Mouse (Mus musculus) thymus, postnatal 0 days (tissue): ENCODE measurements around the gene Cacna1f. TPM values are rescaled to one million over a fixed set of nuclear protein-coding genes. Genes with fewer than 3 reads are reported as not detected.
A peak's percentile ranks its signal among the peaks of the same experiment; 100 is the strongest.

Experiments used
- DNase-seq: peaks from one replicate; pipeline ENCODE4 v3.0.0-alpha.2; 2015; ENCODE audit warnings: low spot score
- polyA plus RNA-seq: library from polyadenylated mRNA; unstranded; fragments of >200 nt; fragmentation: Nextera tagmentation; extraction: Ambion mirVana; gene quantifications from 2 replicates; pipeline ENCODE4 v1.2.1, GENCODE M21; 2015

The Cacna1f gene
- polyA plus RNA-seq, 1 experiment from 2014 or later, result 0.07 TPM

DNA sequence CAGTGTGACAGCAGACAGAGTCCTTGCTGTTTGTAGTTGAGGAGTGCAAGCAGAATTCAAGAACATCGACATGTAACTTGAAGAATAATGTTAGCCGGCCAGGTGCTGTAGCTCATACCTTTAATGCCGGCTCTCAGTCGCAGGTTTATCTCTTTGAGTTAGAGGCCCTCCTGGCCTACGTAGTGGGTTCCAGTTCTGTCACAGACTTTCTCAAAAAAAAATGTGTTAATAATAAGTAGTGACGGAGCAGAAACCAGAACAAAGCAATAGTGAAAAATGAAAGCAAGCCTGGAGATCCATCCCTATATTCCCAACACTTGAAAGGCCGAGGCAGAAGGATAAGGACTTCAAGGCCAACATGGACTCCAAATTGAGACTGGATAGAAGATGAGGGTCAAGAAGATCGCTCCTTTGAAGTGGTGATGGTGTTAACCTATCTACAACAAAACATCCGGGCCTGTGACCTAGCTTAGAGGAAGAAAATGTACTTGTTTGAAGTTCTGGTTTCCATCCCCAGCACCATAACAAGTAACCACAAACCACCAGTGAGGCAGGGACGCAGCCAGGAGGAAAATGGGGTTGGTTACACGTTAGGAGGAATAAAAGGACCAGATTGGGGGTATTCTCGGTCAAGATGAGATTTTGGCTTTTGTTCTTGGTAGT lies 11.1 kb downstream of the Cacna1f start:
- DNase-seq, result no peak

DNA sequence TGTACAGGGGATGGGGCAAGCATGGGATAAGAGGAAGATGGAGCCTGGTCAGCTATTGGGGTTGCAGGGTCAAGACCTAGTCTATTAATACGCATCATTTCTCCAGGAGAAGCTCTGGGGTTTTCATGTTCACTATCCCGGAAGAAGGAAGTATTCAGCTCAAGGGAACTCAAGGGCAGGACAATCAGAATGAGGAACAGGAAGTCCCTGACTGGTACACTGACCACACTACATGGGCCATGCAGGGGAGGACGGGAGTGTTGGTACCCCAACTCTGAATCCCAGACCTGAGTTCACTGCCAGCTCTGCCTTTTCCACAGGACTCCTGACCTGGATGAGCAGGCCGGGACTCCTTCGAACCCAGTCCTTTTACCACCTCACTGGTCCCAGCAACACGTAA lies 25.7 kb downstream of the Cacna1f start:
- DNase-seq, result no peak

DNA sequence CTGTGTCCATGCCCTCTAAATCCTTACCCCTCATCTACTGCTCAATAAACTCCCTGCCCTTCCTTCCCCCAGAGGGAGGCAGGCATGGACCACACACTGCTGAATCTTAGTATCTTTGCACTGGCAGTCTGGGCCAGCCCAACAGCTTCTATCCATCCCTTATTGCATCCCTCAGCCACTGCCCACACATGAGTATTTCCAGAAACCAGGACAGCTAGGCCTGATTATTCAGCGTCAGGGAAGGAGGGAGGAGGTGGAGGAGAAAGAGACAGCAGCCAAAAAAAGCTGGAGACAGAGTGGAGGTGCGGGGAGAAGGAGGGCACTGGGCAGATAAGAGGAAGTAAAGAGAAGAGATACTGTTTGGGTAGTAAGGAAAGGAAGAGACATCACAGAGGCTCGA lies 28.2 kb downstream of the Cacna1f start:
- DNase-seq, result no peak

DNA sequence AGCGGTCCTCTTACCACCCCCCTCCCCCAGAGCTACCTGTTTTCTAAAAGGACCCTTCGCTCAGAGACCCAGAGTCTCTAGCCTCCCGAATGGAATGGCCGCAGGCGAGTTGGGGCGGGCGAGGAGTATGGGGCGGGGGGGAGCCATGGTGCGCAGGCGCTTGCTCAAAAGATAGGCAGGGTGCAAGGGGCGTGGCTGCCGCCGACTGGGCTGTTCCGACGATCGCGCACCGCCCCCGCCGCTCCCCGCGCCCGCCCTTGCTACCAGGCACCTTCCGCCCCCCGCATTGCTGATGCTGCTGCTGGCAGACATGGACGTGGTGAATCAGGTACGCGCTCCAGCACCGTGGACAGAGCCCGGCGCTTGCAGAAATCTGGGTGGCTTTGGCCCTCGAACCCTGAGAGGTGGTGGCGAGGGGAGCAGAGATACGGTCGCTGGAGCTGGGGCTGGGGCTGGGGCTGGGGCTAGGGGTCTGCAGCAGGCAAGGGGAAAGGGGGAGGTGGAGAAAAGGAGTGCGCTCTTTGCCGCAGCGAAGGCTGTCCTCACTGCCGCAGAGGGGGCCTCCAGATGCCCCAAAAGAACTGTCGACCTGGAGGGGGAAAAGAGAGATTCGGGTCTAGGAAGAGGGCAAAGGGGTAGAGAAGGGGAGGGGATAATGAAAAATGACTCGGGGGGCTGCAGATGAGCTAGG lies 31.7 kb downstream of the Cacna1f start, which contains the start of gene Syp:
Syp (plus strand) TSS at position 71 of the 691 bp plus-strand sequence.
- DNase-seq, result peak; percentile 83

DNA sequence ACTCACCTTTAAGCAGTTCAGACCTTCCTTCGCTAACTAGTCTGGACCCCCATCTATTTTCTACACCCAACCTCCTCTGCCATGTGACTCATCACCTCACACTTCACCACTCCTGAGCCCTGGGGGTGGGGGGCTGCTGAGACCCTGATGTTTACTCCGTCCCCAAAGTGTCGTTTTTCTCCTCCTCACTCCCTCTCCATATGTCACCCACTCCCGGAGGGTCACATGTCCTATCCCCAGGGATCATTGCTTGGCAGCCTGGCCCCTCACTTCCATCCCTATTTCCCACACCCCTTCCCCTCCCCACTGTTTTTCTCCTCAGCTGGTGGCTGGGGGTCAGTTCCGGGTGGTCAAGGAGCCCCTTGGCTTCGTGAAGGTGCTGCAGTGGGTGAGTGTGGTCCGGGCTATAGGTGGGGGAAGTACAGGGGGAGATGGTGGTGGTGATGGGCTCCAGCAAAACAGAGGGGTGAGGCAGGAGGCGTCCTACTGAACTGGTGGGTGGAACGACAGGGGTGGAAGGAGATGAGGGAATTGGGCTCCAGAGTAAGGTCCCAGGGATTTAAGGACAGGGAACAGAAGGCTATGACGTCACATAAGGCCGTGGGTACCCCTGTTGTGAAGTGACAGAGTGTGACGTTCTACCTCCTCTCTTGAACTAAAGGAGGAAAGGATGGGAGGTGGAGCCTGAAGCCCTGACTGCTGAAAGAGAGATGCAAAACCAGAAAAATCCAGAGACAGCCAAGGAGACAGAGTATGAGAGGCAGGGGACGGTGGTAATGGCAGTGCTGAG lies 32.8 kb downstream of the Cacna1f start:
- no peak for DNase-seq

DNA sequence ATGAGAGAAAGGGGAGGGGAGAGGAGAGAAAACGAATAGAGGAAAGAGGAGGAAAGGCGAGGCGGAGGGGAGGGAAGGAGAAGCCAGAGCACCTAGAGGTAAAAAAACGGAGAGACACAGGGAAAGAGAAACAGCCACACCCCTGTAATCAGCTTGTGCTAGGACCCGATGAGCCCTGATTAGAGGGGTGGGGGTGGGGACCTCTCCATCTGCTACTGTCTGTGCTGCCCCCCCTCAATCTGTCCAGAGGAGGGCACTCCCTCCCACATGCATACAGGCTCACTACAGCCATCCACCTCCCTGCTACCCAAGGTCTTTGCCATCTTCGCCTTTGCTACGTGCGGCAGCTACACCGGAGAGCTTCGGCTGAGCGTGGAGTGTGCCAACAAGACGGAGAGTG lies 33.9 kb downstream of the Cacna1f start:
- DNase-seq, result no peak

DNA sequence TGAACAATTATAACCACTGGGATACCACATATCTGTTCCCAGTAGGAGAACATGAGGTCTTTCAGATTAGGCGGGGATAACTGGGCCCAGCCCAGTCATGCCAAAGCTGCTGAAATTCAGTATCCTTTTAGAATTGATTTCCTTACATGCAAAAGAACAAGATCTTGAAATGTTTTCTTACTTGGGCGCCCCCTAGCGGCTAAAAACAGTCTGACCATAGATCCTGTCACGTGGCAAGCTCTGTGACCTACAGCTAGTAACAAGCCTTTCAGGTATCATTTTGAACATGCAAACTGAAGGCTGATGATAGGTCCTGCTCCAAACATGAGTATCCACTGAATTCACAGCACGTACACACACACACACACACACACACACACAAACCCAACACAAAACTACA lies 38.5 kb downstream of the Cacna1f start:
- DNase-seq, result peak; percentile 80

DNA sequence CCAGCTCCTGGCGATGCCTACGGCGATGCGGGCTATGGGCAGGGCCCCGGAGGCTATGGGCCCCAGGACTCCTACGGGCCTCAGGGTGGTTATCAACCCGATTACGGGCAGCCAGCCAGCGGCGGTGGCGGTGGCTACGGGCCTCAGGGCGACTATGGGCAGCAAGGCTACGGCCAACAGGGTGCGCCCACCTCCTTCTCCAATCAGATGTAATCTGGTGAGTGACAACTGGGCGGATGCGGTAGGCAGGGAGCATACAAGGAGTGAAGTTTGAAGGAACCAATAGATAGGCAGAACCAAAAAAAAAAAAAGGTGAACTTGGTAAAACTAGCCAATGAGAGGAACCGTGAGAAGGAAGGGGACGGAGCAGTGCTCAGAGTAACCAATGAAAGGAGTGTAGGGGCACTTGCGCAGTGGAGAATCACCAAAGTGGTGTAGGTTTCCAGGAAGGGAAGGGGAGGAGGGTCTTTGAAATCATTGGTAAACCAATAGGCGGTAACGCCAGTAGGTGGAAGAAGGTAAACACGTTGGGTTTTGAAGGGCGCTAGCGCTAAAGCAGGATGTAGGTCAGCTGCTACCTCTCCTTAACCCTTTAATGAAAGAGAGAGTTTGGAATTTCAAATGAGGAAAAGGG lies 41.9 kb downstream of the Cacna1f start:
- peak; percentile 90 for DNase-seq

DNA sequence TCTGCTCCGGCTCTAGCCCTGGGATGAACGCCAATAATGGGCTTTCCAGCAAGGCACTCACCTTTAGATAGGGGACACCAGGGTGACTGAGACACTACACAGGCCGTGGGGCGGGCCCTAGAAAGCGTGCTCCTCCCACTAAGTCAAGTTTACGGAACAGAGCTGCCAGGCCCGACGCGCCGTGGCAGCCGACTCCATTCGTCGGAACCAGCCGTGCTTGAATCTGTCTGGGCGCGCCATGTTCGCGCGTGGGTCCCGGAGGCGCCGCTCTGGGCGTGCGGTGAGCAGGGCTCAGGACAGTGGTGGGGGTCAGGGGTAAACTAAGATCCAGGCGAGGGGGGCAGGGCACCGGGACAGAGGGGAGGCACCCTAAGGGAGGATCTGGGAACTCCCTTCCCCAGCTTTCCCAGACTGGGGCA lies 50.3 kb downstream of the Cacna1f start, which contains the start of gene Prickle3:
Prickle3 (plus strand) TSS at position 40 of the 419 bp plus-strand sequence.
- DNase-seq, result peak; percentile 43

DNA sequence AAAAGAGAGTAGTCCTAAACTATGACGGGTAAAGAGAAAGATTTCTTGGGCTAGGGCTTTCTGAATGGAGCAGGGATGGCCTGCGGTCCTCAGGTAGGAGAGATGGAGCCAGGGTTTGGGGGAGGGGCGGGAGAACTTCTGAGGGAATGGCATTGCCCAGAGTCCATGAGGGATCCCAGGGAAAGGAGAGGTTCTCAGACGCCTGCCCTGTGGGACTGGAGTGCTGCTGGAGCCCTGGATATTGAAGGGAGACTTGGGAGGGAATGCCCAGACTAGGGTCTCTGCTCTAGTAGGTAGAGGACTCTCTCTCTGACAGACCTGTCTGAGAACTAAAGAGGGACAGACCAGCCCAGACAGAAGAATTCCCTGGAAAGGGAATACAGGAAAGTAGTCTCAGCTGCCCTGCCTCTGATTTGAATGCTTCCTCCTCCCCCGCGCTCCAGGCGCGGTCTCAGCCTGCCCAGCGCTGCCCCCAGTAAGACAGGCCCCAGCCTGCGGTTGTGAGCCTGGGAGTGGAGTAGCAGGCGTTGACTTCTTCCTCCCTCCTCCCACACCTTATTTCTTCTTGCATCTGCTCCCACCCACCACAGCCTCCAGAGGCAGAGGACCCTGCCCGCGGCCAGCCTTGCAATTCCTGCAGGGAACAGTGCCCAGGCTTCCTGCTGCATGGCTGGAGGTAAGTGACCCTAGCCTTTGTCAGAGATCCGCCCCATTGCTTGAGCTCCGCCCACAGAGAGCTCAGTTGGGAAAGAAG lies 51.3 kb downstream of the Cacna1f start:
- DNase-seq, result no peak

DNA sequence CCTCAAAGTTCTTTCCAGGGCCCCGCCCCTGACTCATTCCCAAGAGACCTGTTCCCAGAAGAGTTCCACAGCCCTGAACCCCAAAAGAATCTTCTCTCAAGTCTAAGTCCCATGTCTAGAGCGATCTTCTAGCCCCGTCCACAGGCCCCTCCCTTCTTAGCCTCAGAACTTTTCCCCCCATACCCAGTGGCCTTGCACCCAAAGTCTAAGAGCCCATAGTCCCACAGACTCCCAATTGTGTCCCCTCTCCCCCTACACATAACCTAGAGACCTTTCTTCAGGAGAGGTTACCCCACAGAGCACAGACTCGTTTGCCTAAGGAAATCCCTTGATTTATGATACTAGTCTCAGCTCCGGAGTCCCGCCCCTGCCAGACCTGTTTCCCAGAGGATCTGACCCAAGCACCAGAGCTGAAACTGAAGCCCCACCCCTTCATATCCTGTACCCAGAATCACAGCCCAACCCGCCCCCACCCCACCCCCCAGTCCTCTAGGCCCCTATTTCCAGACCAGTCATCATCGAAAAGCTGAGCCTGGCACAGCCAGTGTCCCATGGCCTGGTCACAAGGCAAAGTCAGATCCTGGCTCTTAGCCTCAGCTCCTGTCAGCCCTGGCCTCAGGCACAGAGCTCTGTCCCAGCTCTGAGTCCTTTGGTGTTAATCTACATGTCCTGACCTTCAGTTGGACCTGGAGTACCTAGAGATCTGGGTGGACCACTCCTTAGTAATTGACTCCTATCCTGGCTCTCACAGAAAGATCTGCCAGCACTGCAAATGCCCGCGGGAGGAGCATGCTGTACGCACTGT lies 52.1 kb downstream of the Cacna1f start:
- no peak for DNase-seq

DNA sequence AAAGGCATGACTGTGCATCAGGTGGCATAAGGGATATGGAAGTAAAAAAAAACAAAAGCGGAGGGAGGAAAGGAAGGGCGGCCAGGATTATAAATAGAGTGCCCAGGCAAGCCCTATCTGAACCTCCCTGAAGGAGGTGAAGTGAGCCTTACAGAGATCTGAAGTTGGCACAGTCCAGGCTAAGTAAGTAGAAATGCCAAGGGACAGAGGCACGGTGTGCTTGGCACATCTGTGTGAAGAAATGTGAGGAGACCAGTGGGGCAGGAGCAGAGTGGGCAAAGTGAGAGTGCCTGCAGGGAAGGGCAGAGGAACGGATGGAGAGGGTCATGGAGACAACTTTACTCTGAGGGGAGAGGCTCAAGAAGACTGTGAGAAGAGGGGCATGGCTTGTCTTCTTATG lies 54.2 kb downstream of the Cacna1f start:
- DNase-seq, result no peak

DNA sequence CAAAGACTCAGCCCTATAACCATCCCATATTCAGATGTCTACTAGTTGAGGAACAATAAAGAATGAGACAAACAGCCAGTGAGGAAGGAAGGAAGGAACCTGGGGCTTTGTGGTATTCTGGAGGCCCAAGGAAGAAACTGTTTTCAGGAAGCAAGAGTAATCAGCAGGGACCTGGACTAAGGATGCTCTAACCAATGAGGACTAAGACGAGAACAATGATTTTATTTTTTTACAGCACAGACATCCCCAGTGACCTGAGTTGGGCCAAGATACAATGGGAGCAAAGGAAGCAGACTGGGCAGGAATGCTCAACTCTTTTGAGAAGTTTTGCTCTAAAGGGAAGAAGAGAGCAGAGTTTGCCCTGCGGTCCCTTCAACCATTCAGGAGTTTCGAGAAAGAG lies 56.1 kb downstream of the Cacna1f start:
- no peak for DNase-seq

DNA sequence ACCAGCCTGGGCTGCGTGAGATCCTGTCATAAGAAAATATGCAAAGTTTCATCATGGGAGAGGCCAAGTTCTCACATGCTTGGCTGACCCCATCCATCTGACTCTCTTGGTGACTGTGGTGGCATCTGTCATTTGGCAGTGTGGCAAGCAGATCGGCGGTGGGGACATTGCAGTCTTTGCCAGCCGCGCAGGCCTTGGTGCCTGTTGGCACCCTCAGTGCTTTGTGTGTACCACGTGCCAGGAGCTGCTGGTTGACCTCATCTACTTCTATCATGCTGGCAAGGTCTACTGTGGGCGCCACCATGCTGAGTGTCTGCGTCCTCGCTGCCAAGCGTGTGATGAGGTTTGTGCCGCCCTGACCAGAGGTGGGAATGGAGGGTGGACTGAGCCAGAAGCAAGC lies 57.9 kb downstream of the Cacna1f start:
- no peak for DNase-seq

DNA sequence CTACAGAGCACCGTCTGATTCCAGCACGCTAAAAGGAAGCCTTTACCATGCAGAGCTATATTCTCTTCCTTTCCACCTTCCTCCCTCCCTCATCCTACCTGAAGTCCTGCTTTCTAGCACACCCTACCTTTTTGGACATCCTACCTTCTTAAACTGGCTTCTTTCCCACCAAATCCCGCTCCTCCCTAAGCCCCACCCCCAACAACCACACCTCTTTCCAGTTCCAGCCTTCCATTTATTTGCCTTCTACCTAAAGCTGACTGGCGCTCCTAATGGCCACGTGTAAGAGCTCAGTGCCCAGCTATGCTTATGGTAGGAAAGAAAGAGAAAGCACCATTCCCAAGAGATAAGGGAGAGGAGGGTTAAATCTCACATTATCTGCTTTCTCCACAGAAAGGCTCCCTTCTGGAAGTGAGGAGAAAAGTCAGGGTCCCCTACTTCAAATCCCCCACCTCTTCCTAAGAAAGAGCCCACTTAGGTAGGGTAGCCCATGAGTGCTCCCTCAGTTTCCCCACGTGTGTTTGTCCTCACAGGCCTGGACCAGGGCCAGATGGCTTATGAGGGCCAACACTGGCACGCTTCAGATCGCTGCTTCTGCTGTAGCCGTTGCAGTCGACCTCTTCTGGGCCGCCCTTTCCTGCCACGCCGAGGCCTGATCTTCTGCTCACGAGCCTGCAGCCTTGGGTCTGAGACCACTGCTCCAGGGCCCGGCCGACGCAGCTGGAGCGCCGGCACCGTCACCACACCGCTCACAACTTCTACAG lies 59.0 kb downstream of the Cacna1f start:
- no peak for DNase-seq

DNA sequence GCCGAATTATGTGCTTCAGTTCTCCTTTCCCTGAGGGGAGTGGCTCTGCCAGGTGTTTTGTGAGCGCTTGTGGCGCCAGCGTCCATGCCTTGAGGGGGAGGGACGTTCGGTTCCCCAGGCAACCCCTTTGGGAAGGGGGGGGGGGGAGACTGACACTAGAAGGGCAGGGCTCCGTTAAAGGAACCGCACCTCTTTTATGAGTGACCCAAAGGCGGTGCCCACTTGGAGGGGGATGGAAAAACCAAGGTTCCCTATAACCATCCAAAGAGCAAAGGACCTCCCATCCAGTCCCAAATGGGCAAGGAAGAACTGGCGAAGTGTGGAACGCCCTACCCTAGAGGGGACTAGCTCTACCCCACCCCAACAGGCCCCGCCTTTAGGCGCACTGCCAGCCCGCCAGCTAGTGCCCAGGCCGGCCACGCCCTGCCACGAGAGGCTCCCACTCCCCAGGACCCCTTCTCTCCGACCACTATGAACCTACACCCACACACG lies 63.6 kb downstream of the Cacna1f start:
- DNase-seq, result peak; percentile 63

DNA sequence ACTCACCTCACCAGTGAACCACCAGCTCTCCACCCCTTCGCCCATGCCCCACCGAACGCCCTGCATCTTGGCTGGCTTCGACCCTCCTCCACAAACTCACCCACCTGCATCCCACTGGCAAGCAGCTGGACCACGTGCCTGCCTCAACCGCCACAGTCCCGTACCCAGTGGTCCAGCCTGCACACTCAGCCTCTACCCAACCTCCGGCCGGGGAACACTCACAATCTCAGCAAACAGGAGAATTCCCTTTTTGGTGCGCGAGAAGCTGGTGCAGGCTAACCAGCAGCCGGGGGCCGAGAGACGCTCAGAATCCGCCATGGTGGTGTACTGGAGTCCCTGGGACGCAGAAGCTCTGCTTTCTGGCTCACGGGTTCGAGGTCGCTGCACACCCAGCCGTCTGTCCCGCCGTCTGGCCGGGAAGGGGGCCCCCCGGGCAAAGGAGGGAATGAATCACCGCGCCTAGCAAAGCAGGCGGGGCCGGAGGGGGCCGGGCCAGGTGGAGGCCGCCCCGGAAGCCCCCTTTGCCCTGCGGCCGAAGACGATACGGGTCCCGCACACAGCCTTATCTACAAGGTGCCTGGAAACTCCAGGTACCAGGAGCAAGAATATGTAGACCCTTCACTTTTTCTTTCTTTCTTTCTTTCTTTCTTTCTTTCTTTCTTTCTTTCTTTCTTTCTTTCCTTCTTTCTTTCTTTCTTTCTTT lies 64.2 kb downstream of the Cacna1f start, which contains the start of gene Plp2:
Plp2 (minus strand) TSS at position 470 of the 703 bp plus-strand sequence.
- DNase-seq, result no peak

DNA sequence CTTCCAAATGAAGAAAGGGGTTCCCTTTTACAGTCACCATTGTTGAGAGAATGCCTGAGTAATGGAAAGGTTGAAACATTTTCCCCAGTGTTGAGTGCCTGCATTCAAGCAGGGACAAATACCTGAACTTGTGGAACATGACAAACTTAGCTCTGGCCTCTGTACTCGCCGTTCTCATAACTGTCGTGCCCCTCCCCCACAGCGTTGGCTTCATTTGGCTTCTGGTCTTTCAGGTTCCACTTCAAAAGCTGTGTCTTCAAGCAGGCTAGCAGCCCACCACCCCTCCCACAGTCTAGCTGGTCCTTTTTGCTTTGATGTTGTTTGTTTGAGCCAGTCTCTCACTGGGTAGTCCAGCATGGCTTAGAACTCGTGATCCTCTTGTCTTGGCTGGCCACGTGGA lies 65.9 kb downstream of the Cacna1f start:
- no peak for DNase-seq
